In the genomic region with DNA sequence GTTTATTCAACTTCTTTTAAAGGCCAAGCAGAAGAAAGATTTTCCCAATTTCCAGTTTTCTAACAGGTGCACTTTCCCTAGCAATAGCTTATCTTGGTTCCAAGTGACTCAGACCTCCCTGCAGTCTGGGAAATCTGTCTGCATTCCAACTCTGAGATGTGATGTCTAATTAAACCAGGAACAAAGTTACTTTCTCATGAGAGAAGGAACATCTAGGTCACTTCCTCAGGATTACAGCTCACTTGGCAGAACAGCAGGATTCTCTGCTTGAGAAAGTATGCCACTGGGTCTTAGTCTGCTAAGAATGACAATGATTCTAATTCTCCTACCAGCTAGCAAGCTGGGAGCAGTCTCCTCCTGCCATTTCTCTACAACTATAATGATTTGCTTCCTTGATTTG, we compare ENCODE assay signal across 18 mouse cellular contexts. TPM values are rescaled to one million over a fixed set of nuclear protein-coding genes. Genes with fewer than 3 reads are reported as not detected.
A peak's percentile ranks its signal among the peaks of the same experiment; 100 is the strongest.
DNase-seq lines count a peak whose midpoint lies in the region; ATAC-seq and TF ChIP-seq lines count a peak whose summit lies in the region.
"Had no signal": no experiment of that assay in that cellular context is flagged by ENCODE, and none has a peak within 500 bp of the region (broad histone marks: within the 10 kb centered on the region; RNA-seq: fewer than 3 reads in every experiment).

No protein-coding gene starts in this region.

- H3K4me2 ChIP-seq in midbrain, postnatal 0 days (ENCODE audit: low read depth, low read length, poor library complexity, severe bottlenecking), result no peak overlapping the region
- no peak overlapping the region for H3K4me2 ChIP-seq in midbrain, embryonic 13.5 days (replicated peaks)
- H3K4me2 ChIP-seq: liver, embryonic 11.5 days had no signal

- no peaks in the 10 kb centered on the region for H3K36me3 ChIP-seq in midbrain, postnatal 0 days (ENCODE audit: insufficient read depth, low read length)
- H3K36me3 ChIP-seq in midbrain, embryonic 13.5 days, result no peaks in the 10 kb centered on the region
- H3K36me3 ChIP-seq: midbrain, embryonic 10.5 days had no signal

- no peaks in the 10 kb centered on the region for H3K27me3 ChIP-seq in midbrain, postnatal 0 days (ENCODE audit: insufficient read depth, low read length)
- no peaks in the 10 kb centered on the region for H3K27me3 ChIP-seq in midbrain, embryonic 13.5 days

- DNase-seq in gastrocnemius, adult 18-20 months (ENCODE audit: low spot score), result peak; percentile 30
- no peak for DNase-seq in gastrocnemius, postnatal 4 days (ENCODE audit: low spot score in 2 of 2)
- peak; percentile 21 for DNase-seq in midbrain, postnatal 0 days (ENCODE audit: low spot score)
- peak; percentile 0 for DNase-seq in ZHBTc4 (ENCODE audit: low read depth, low spot score)
- DNase-seq in skeletal muscle tissue, adult 2 months (ENCODE audit: low read depth, low spot score), result peak; percentile 24
- no peak for DNase-seq in thymus, postnatal 10 days (ENCODE audit: low spot score in 2 of 2)
- DNase-seq: adrenal gland, postnatal 10 days; kidney, postnatal 10 days; lung, postnatal 10 days had no signal

- no peak overlapping the region for H3K9ac ChIP-seq in midbrain, postnatal 0 days (replicated peaks; ENCODE audit: low read length, poor library complexity, severe bottlenecking)
- no peak overlapping the region for H3K9ac ChIP-seq in midbrain, embryonic 13.5 days (replicated peaks)

- H3K27ac ChIP-seq in midbrain, postnatal 0 days (ENCODE audit: low read depth, low read length), result no peak overlapping the region
- H3K27ac ChIP-seq in midbrain, embryonic 13.5 days, result no peak overlapping the region
- H3K27ac ChIP-seq: left cerebral cortex, adult 2 months; midbrain, embryonic 10.5 days had no signal

- ATAC-seq in midbrain, postnatal 0 days (ENCODE audit: low FRiP score), result no peak
- no peak for ATAC-seq in midbrain, embryonic 13.5 days
- ATAC-seq: CD4-positive, CD25-positive, alpha-beta regulatory T cell, adult 4 months; inflammation-experienced regulatory T-cells, adult 6 months had no signal

- H3K4me3 ChIP-seq in midbrain, postnatal 0 days (ENCODE audit: low read depth, low read length), result no peak overlapping the region
- H3K4me3 ChIP-seq in midbrain, embryonic 13.5 days (replicated peaks), result no peak overlapping the region
- H3K4me3 ChIP-seq: left cerebral cortex, adult 2 months; midbrain, embryonic 10.5 days had no signal

- no peaks in the 10 kb centered on the region for H3K9me3 ChIP-seq in midbrain, postnatal 0 days (ENCODE audit: low read length)
- no peaks in the 10 kb centered on the region for H3K9me3 ChIP-seq in midbrain, embryonic 13.5 days
- H3K9me3 ChIP-seq: midbrain, embryonic 10.5 days had no signal

- no peak for TF ChIP-seq CTCF in midbrain, postnatal 0 days (IDR thresholded peaks at IDR 0.05)

- no peaks in the 10 kb centered on the region for H3K4me1 ChIP-seq in midbrain, postnatal 0 days (ENCODE audit: insufficient read depth, low read length)
- H3K4me1 ChIP-seq in midbrain, embryonic 13.5 days (replicated peaks), result no peaks in the 10 kb centered on the region
- H3K4me1 ChIP-seq: midbrain, embryonic 10.5 days had no signal

RNA-seq across cellular contexts. Expression of gene Ifi202b, which starts 9.4 kb away (rescaled TPM):
- total RNA-seq in gastrocnemius, adult 18-20 months (2021), result not detected
- total RNA-seq in gastrocnemius, postnatal 4 days (2021), result not detected
- not detected in 2 replicates for total RNA-seq in midbrain, postnatal 0 days (2014; rRNA removed)
- polyA plus RNA-seq in midbrain, postnatal 0 days (2015; fragmentation: Nextera tagmentation; extraction: Ambion mirVana), result not detected in 2 replicates
- not detected in 2 replicates for polyA plus RNA-seq in midbrain, embryonic 13.5 days (2015; fragmentation: Nextera tagmentation; extraction: Ambion mirVana)
- total RNA-seq: adrenal gland, postnatal 10 days; gastrocnemius, adult 8-10 months; left cerebral cortex, adult 2 months had no signal
- polyA plus RNA-seq: CD4-positive, CD25-positive, alpha-beta regulatory T cell, adult 4 months; cortical plate, adult 2 months; heart, embryonic 16.5 days; inflammation-experienced regulatory T-cells, adult 6 months; liver, embryonic 11.5 days; midbrain, embryonic 10.5 days had no signal

RNA-seq across cellular contexts. Expression of gene Ifi203, which starts 30.6 kb away (rescaled TPM):
- total RNA-seq in gastrocnemius, adult 18-20 months (2021), result 1 to 10 TPM; 2.7 to 3.7 TPM
- total RNA-seq in gastrocnemius, postnatal 4 days (2021), result 1 to 10 TPM; 3.0 to 4.4 TPM
- 0.99 and 1.5 TPM in 2 replicates for total RNA-seq in midbrain, postnatal 0 days (2014; rRNA removed)
- 0.31 and 1.4 TPM in 2 replicates for polyA plus RNA-seq in midbrain, postnatal 0 days (2015; fragmentation: Nextera tagmentation; extraction: Ambion mirVana)
- polyA plus RNA-seq in midbrain, embryonic 13.5 days (2015; fragmentation: Nextera tagmentation; extraction: Ambion mirVana), result 0.15 and 0.18 TPM in 2 replicates
- polyA plus RNA-seq: midbrain, embryonic 10.5 days had no signal

RNA-seq across cellular contexts. Expression of gene Mndal, which starts 30.8 kb away (rescaled TPM):
- 1 to 10 TPM; 1.6 to 3.7 TPM for total RNA-seq in gastrocnemius, adult 18-20 months (2021)
- total RNA-seq in gastrocnemius, postnatal 4 days (2021), result 1 to 10 TPM; 6.1 to 7.1 TPM
- 0.19 and 0.27 TPM in 2 replicates for total RNA-seq in midbrain, postnatal 0 days (2014; rRNA removed)
- polyA plus RNA-seq in midbrain, postnatal 0 days (2015; fragmentation: Nextera tagmentation; extraction: Ambion mirVana), result 1.5 and 1.8 TPM in 2 replicates
- 0.48 and 0.99 TPM in 2 replicates for polyA plus RNA-seq in midbrain, embryonic 13.5 days (2015; fragmentation: Nextera tagmentation; extraction: Ambion mirVana)

RNA-seq across cellular contexts. Expression of gene Ifi205, which starts 58.5 kb away (rescaled TPM):
- 10 to 100 TPM in 1 of 2 experiments, 1 to 10 TPM in 1; 7.5 to 17.1 TPM for total RNA-seq in gastrocnemius, adult 18-20 months (2021)
- total RNA-seq in gastrocnemius, postnatal 4 days (2021), result 1 to 10 TPM; 1.3 to 1.7 TPM
- total RNA-seq in midbrain, postnatal 0 days (2014; rRNA removed), result 0.11 TPM in 1 of 2 replicates, not detected in the other
- not detected in 2 replicates for polyA plus RNA-seq in midbrain, postnatal 0 days (2015; fragmentation: Nextera tagmentation; extraction: Ambion mirVana)
- not detected in 2 replicates for polyA plus RNA-seq in midbrain, embryonic 13.5 days (2015; fragmentation: Nextera tagmentation; extraction: Ambion mirVana)
- total RNA-seq: left cerebral cortex, adult 2 months had no signal
- polyA plus RNA-seq: midbrain, embryonic 10.5 days had no signal

Comparison
In these comparisons a context has a peak if more than half of its experiments do, and no peak if none do; other contexts are left out.
1. DNase-seq: peak in gastrocnemius, adult 18-20 months (single experiment), midbrain, postnatal 0 days (single experiment), ZHBTc4 (single experiment) and skeletal muscle tissue, adult 2 months (single experiment); none in gastrocnemius, postnatal 4 days (0 of 2) and thymus, postnatal 10 days (0 of 2).